Mouse (Mus musculus) brown adipose tissue, adult 24 weeks (tissue): ENCODE data around the gene Cbx8. TPM values are rescaled to one million over a fixed set of nuclear protein-coding genes. Genes with fewer than 3 reads are reported as not detected.

Experiments used
- H3K27ac ChIP-seq: fragments of 200-500 bp; replicated peaks from 2 replicates; pipeline ENCODE4 v1.5.1; 2012; ENCODE audit warnings: low read depth, mild to moderate bottlenecking, low read length
- H3K4me1 ChIP-seq: fragments of 200-500 bp; 2 replicates; pipeline ENCODE4 v1.6.1; 2012; ENCODE audit warnings: low read length, mixed read lengths; ENCODE audit not compliant: control insufficient read depth, insufficient read depth, insufficient read length
- H3K4me3 ChIP-seq: fragments of 200-500 bp; 2 replicates; pipeline ENCODE4 v1.5.1; 2012; ENCODE audit warnings: low read depth, mild to moderate bottlenecking, low read length, moderate library complexity; ENCODE audit not compliant: insufficient read depth
- polyA plus RNA-seq: library from polyadenylated mRNA; stranded (reverse); fragments of >200 nt; gene quantifications from 2 replicates; pipeline ENCODE4 v1.2.4, GENCODE M21; 2012; ENCODE audit not compliant: missing spikeins, insufficient read depth, insufficient read length

The Cbx8 gene
- polyA plus RNA-seq, 1 experiment, result 9.1 TPM

DNA sequence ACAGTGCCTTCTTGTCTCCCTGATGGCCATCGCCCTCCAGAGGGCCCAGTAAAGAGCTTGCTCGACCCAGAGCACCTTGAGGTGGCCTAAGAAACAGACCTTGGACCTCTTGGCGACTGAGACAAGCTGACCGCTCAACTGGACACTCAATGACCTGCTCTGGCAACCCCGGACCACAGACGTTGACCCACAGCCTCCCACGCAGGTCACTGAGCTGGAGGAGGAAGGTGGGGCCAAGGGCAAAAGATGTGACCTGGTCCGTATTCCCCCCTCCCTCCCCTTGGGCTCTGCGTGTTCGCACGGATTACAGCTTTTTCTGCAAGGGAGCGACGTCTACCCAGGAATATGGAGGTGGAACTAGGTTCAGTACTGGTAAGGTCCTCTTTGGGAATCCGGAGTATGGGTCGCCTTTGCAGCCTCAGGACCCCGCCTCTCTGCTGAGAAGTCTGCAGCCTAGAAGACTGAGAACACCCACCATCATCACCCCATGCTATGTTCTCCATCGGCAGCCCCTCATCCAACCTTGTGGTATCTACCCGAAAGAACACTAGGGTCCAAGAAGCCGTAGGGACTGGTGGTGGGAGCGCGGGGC lies 5.6 kb downstream of the Cbx8 start:
- Histone ChIP-seq H3K4me3 (no peak overlapping the region), H3K4me1 (peaks cover 2% of the 10 kb centered on the region; the same call in 1 of the 2 replicates), H3K27ac (no peak overlapping the region)

DNA sequence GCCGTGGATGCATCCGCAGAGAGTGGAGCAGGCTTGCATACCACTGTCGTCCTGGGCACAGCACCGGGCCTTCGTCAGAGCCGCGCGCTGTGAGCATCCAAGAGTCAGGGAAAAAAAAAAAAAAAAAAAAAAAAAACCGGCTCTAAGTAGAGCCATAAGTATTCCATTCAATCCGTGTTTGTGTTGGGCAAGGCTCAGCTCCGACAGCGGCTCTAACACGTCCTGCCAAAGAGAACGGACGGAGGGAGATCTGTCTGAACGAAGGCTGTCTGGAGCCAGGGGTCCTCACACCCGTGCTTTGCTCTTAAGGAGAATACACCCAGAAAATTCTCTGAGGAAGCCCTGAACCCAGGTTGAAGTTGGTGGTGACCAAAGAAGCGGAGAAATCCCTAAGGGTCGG lies 6.1 kb downstream of the Cbx8 start:
- peak overlapping the region; percentile 7; the same call in 1 of the 2 replicates for H3K4me3 ChIP-seq
- H3K27ac ChIP-seq, result no peak overlapping the region
- no peaks in the 10 kb centered on the region for H3K4me1 ChIP-seq

DNA sequence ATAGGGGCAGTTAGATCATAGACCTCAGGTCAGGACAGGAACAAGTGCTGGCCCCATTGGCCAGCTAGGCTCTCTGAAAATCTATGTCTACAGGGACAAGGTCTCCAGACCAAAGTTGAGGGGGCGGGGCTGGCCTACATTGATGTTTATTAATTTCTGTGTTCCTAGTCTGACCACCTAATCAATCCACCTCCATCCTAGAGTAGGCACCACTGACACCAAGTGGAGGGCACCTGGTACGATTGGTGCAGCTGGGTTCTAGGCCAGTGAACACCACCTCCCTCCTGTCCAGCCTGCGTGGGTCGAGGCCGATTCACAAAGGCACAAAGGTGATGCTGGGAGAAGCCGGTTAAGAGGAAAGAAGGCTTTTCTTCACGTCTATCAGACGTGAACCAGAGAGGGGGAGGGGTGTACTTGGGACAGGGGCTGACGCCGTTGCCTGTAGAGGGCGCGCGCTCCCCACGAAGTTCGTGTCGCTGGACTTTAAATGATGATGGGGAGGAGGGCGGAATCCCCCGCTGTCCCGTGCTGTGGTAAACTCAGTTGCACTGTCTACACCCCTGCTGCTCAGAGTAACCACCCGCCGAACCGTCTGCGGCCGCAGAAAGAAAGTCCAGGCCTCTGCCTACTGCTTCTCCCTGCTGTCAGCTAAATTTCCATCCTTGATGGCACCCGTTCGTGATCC lies 6.8 kb downstream of the Cbx8 start:
- no peak overlapping the region for H3K27ac ChIP-seq
- peak overlapping the region; percentile 7; the same call in 1 of the 2 replicates for H3K4me3 ChIP-seq
- H3K4me1 ChIP-seq, result no peaks in the 10 kb centered on the region

DNA sequence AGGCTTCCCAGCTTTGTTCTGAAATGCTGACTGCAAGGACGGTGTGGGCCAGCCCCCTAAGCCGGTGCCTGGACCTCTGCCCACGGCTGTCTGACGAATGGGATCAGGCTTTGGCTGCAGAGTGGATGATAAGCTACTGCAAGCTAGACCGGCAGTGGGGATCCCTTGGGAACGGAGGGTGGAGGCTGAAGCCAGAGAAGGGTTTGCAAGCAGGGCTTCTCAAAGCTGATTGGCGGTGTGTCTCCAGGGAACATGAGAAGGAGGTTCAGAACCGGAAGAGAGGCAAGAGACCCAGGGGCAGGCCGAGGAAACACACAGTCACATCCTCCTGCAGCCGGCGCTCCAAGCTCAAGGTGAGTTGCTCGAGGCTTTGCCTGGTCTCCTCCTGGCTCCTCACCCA lies 14.6 kb downstream of the Cbx8 start:
- Histone ChIP-seq H3K4me1 (peaks cover 2% of the 10 kb centered on the region; the same call in 1 of the 2 replicates), H3K4me3 (no peak overlapping the region), H3K27ac (no peak overlapping the region)

DNA sequence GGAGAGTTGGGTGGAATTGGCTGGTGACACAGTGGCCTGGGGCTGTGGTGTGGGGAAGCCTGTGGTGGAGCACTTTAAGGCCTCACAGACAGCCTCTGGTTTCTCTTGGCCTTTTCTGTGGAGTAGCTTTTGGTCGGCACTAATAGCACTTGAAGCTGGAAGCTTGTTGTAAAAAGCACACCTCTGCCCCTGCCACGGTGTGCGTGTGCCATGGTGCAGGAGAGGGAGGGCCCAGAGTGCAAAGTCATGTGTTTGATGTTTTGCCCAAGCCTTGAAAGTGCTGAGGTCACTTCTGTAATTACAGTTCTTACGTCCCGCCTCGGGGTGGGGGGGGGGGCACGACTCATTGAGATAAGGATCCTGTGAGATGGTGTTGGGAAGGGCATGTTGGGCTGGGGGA lies 16.5 kb downstream of the Cbx8 start:
- H3K27ac ChIP-seq, result no peak overlapping the region
- peaks cover 2% of the 10 kb centered on the region; the same call in 1 of the 2 replicates for H3K4me1 ChIP-seq
- no peak overlapping the region for H3K4me3 ChIP-seq

DNA sequence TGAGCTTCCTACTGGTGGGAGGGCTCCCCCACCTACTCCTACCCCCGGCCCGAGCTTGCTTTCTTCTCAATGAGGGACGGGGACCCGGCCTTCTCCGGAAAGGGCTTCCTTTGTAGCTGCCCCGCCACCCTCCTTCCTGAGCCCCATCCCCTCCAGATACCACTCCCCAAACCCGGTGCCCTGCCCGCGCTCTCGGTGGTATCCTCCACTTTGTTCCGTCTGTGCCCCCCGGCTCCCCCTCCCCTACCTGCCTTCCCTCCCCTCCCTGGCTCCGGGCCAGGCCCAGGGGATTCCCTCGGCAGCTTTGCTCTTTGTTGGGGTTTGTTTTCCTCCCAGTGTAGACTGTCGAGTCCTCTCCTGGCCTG lies 17.2 kb downstream of the Cbx8 start:
- Histone ChIP-seq H3K4me3 (peak overlapping the region; percentile 91), H3K27ac (no peak overlapping the region), H3K4me1 (peaks cover 2% of the 10 kb centered on the region; the same call in 1 of the 2 replicates)

DNA sequence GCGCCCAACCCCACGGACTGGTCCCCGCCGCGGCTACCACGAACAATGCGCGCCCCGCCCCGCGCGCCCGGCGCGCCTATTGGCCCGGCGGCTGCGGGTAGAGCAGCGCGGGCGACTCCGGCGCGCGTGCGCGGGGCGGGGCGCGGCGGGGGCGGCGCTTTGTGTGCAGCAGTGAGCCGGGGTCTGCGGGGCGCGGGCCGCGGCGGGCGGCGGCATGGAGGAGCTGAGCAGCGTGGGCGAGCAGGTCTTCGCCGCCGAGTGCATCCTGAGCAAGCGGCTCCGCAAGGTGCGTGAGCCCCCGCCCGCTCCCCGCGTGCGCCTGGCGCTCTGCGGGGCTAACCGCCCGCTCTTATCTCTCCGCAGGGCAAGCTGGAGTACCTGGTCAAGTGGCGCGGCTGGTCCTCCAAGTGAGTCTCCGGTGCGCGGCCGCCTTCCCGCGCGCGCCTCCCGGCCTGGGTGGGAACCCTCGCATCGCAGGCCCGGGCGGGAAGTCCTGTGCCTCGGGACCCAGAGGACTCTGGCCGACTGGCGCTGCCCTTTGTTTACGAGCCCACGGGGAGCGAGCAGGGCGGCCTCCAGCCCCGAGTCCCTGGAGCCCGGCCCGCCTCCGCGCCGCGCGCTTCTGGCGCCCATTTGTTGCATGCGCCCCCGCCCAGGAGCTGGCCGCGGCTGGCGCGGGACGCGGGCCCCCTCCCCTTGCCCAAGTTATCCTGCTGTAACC lies 17.7 kb downstream of the Cbx8 start, which contains the start of gene Cbx2:
Cbx2 (plus strand) TSS at position 68 of the 721 bp plus-strand sequence.
- H3K27ac ChIP-seq, result no peak within 1 kb of the TSS
- H3K4me3 ChIP-seq, result peak within 1 kb of the TSS; percentile 91
- H3K4me1 ChIP-seq, result peaks cover 2% of the 10 kb centered on the region; the same call in 1 of the 2 replicates

DNA sequence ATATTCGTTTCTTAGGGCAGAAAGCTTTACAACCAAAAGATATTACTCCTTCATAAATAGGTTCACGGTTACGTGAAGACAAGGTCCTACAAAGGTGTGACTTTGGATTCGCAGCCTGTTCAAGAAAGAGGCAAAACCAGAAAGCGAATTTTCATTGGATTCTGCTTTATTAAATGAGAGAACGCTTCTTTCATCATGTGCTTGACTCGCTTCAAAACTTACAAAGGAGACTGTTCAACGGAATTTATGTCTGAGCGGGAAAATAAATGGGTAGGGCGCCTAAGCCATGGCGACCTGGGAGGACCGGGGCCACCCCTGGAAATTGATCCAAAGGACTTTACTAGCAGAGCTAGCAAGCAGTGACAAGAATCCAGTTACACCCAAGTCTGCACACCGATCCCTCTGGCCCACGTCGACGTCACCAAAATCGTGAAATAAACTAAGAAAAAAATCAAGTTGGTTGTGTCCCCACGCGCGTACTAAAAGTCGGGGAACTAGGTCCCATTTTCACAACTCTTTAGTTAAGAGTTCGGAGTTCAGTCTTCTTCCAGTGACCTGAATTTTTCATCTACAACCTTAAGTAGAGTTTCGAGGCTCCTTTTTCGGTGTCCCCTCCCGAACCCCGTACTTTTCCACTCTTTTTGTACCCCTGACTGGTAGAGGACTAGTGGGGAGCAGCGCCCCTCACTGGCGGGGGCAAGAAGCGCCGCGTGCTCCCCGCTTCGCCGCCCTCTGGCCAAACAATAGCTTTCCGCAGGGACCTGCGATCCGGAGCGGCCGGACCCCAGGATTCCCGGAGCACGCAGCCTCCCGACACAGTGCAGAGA lies 18.5 kb downstream of the Cbx8 start:
- no peak overlapping the region for H3K27ac ChIP-seq
- peaks cover 2% of the 10 kb centered on the region; the same call in 1 of the 2 replicates for H3K4me1 ChIP-seq
- H3K4me3 ChIP-seq, result peak overlapping the region; percentile 91

DNA sequence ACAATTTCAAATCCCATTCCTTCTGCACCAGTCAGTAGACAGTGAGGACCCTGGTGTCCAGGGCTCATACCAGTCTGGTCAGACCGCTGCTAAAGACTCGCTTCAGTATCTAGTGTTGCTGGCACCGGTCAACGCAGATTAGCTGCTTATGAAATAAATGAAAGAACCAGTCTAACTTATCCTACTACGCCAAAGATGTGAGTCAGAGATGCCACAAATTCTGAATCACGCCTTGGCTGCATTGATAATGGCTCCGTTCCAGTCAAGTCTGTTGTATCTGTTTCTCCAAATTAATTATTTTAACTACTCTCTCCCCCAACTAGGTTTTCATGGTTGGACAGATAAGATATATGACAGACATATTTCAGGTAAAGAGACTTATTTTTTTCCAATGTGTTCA lies 19.6 kb downstream of the Cbx8 start:
- Histone ChIP-seq H3K4me3 (no peak overlapping the region), H3K4me1 (peaks cover 2% of the 10 kb centered on the region; the same call in 1 of the 2 replicates)

DNA sequence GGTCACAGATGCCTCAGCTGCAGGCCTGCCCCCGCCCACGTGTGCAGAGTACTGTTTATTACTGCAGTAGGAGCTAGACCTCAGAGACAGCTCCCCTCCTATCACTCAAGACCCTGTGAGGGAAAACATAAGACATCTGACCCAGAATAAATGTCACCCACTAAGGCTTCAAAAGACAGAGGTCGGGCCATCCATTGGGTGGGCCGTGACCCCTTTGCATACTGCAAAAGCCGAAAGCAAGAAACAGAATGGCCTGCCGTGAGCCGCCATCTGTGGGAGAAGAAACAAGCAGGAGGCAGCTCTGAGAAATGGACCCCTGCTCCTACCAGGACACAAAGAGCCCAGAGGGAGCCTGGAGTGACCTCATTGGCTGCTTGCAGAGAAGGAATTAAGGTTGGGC lies 23.3 kb downstream of the Cbx8 start:
- H3K4me3 ChIP-seq, result no peak overlapping the region
- no peaks in the 10 kb centered on the region for H3K4me1 ChIP-seq
- H3K27ac ChIP-seq, result no peak overlapping the region

More for the DNA sequence above, 19.6 kb downstream of the Cbx8 start:
- H3K27ac ChIP-seq, result no peak overlapping the region

DNA sequence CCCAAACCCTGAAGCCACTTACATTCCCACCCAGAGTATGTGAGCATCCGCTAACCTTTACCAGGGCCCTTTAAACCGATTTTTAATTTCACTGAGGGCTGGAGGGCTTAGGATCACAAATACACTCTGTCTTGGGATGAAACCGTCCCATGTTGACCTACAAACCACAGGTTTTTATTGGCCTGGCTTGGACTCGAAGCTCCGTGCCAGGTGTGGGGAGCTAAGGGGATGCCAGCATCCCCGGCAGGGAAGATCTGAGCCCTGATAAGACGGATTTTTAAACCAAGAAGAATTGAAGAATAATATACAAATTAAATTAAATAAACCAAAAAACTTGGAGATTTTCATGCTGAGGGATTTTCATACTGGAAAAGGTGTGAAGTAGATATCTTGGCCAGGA lies 26.3 kb downstream of the Cbx8 start:
- no peaks in the 10 kb centered on the region for H3K4me1 ChIP-seq
- no peak overlapping the region for H3K27ac ChIP-seq
- no peak overlapping the region for H3K4me3 ChIP-seq

DNA sequence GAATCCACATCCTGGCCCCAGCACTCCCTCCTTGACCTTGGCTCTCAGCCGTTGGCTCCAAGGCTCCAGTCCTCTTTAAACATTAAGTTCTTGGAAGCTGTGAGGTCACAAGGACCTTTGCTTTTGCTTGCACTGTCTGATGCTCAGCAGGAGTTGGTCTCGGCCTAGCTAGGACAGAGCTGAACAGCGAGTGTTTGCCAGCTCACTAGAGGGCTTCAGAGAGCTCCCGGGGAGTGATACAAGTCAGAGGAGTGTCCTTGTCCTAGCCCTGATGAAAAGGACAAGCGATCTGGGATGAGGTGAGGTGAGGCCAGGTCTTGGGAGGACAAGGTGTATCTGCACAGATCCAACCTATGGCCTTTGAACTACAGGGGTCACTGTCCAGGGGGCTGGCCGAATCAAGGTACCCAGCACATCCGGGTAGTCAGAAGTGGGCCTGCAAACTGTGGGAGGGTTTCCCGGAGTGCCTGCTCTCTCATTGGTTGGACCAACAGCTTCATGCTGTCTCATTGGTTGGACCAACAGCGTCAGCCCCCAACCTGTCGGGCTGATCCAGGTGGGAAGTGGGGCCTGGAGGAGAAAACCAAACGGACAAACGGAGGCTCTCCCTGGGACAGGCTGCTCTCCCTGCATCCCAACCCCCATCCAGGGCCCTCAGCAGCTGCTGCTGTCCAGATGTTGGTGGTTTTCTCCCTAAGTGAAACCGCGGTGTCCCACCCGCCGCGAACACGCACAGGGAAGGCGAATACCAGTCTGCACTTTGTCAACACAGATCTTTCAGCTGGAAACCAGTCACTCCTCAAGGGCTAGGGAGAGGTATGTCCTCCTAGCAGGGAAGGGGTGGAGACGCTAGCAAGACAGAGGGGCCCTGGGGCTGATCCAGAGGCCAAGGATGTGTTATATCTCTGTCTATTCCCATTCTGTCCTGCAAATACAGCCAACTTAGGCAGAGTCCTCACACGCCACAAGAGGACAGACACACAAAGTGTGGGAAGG lies 33.0 kb downstream of the Cbx8 start:
- no peaks in the 10 kb centered on the region for H3K4me1 ChIP-seq
- H3K4me3 ChIP-seq, result no peak overlapping the region
- H3K27ac ChIP-seq, result no peak overlapping the region

DNA sequence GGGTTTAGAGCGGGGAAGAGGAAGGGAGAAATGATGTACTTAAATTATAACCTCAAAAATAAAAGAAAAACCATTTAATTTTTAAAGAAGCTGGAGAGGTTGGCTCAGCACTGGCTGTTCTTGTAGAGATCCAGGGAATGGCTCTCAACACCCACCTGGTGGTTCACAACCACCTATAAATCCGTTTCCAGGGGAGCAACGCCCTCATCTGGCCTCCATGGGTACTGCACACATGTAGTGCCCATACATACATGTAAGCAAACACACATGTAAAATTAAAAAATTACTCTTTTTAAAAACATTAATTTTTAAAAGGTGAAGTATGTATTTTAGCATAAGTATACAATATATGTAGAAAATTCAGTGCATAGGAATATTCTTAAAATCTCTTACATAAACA lies 34.3 kb downstream of the Cbx8 start:
- Histone ChIP-seq H3K4me1 (no peaks in the 10 kb centered on the region), H3K27ac (no peak overlapping the region), H3K4me3 (no peak overlapping the region)
